Comparison of ENCODE assay signal across 26 mouse cellular contexts in genomic region chr6:40217154-40217553, GRCm38 (mm10).
DNase-seq lines count a peak whose midpoint lies in the region; ATAC-seq and TF ChIP-seq lines count a peak whose summit lies in the region.
"Had no signal": no experiment of that assay in that cellular context is flagged by ENCODE, and none has a peak within 500 bp of the region (broad histone marks: within the 10 kb centered on the region; RNA-seq: fewer than 3 reads in every experiment).

No protein-coding gene starts in this region.

- H3K4me2 ChIP-seq in hindbrain, postnatal 0 days (ENCODE audit: low read depth, low read length): no peak overlapping the region
- H3K4me2 ChIP-seq in hindbrain, embryonic 11.5 days (replicated peaks; ENCODE audit: low read depth, low read length): no peak overlapping the region
- H3K4me2 ChIP-seq in heart, embryonic 12.5 days: no peak overlapping the region
- H3K4me2 ChIP-seq: embryonic facial prominence, embryonic 13.5 days; hindbrain, embryonic 14.5 days; intestine, embryonic 15.5 days; neural tube, embryonic 15.5 days had no signal

- no peaks in the 10 kb centered on the region for H3K27me3 ChIP-seq in hindbrain, postnatal 0 days (ENCODE audit: insufficient read depth, low read length)
- H3K27me3 ChIP-seq in hindbrain, embryonic 11.5 days (ENCODE audit: control insufficient read depth, insufficient read depth, low read length): no peaks in the 10 kb centered on the region
- H3K27me3 ChIP-seq in heart, embryonic 12.5 days (replicated peaks): no peaks in the 10 kb centered on the region
- H3K27me3 ChIP-seq: embryonic facial prominence, embryonic 13.5 days; intestine, embryonic 15.5 days; neural tube, embryonic 15.5 days had no signal

- ATAC-seq in hindbrain, postnatal 0 days: no peak; the same call in 1 of the 2 replicates
- ATAC-seq in hindbrain, embryonic 11.5 days (ENCODE audit: low FRiP score): no peak
- no peak for ATAC-seq in heart, embryonic 12.5 days (ENCODE audit: insufficient number of reproducible peaks, low FRiP score)
- ATAC-seq: forebrain, embryonic 16.5 days; intestine, embryonic 15.5 days had no signal

- no peak for DNase-seq in hindbrain, postnatal 0 days (ENCODE audit: low spot score)
- DNase-seq in hindbrain, embryonic 11.5 days (ENCODE audit: low spot score): no peak
- peak; percentile 39 to 40 for DNase-seq in cerebellum, adult 18-20 months
- peak; percentile 50 for DNase-seq in cerebellum, adult 9-11 months
- no peak for DNase-seq in thymus, postnatal 36 days
- DNase-seq in urinary bladder, postnatal 36 days (ENCODE audit: low spot score in 2 of 2): no peak
- DNase-seq: adrenal gland, postnatal 25 days; B cell, adult 2 months; heart, postnatal 14 days; kidney, adult 2 months; kidney, postnatal 36 days; liver; lung, adult 2 months; lung, postnatal 10 days; midbrain, embryonic 14.5 days; retina, postnatal 1 day; right cerebral cortex, postnatal 14 days had no signal

- WGBS in hindbrain, postnatal 0 days: 81% methylated on average over 12 of the region's 12 CpGs
- WGBS in hindbrain, embryonic 11.5 days: 96% methylated on average over 12 of the region's 12 CpGs
- WGBS in heart, embryonic 12.5 days: 94% methylated on average over 12 of the region's 12 CpGs

- peaks cover 4% of the 10 kb centered on the region; the same call in 1 of the 2 replicates for H3K4me1 ChIP-seq in hindbrain, postnatal 0 days (ENCODE audit: insufficient read depth, low read length)
- no peaks in the 10 kb centered on the region for H3K4me1 ChIP-seq in hindbrain, embryonic 11.5 days (replicated peaks; ENCODE audit: control insufficient read depth, insufficient read depth, low read length)
- H3K4me1 ChIP-seq in heart, embryonic 12.5 days (replicated peaks): no peaks in the 10 kb centered on the region
- H3K4me1 ChIP-seq: embryonic facial prominence, embryonic 13.5 days; intestine, embryonic 15.5 days had no signal

- no peak overlapping the region for H3K9ac ChIP-seq in hindbrain, postnatal 0 days (replicated peaks; ENCODE audit: low read length)
- no peak overlapping the region for H3K9ac ChIP-seq in hindbrain, embryonic 11.5 days (ENCODE audit: low read depth, low read length)
- H3K9ac ChIP-seq in heart, embryonic 12.5 days: no peak overlapping the region
- H3K9ac ChIP-seq: embryonic facial prominence, embryonic 13.5 days; hindbrain, embryonic 14.5 days; intestine, embryonic 15.5 days; liver, embryonic 14.5 days; neural tube, embryonic 15.5 days had no signal

- H3K9me3 ChIP-seq in hindbrain, postnatal 0 days (ENCODE audit: low read length): no peaks in the 10 kb centered on the region
- no peaks in the 10 kb centered on the region for H3K9me3 ChIP-seq in hindbrain, embryonic 11.5 days (ENCODE audit: control insufficient read depth, low read length)
- H3K9me3 ChIP-seq in heart, embryonic 12.5 days (replicated peaks): no peaks in the 10 kb centered on the region
- H3K9me3 ChIP-seq: embryonic facial prominence, embryonic 13.5 days; intestine, embryonic 15.5 days; neural tube, embryonic 15.5 days had no signal

- no peaks in the 10 kb centered on the region for H3K36me3 ChIP-seq in hindbrain, postnatal 0 days (ENCODE audit: insufficient read depth, low read length)
- no peaks in the 10 kb centered on the region for H3K36me3 ChIP-seq in hindbrain, embryonic 11.5 days (ENCODE audit: control insufficient read depth, insufficient read depth, low read length)
- H3K36me3 ChIP-seq in heart, embryonic 12.5 days: no peaks in the 10 kb centered on the region
- H3K36me3 ChIP-seq: embryonic facial prominence, embryonic 13.5 days; intestine, embryonic 15.5 days; neural tube, embryonic 15.5 days had no signal

- H3K27ac ChIP-seq in hindbrain, postnatal 0 days: peak overlapping the region; percentile 4; the same call in 1 of the 2 replicates
- no peak overlapping the region for H3K27ac ChIP-seq in hindbrain, embryonic 11.5 days (ENCODE audit: low read depth, low read length)
- no peak overlapping the region for H3K27ac ChIP-seq in heart, embryonic 12.5 days (ENCODE audit: poor library complexity, severe bottlenecking)
- H3K27ac ChIP-seq: embryonic facial prominence, embryonic 13.5 days; hindbrain, embryonic 14.5 days; intestine, embryonic 15.5 days; liver, embryonic 14.5 days; macrophage; neural tube, embryonic 15.5 days had no signal

- TF ChIP-seq CTCF in hindbrain, postnatal 0 days (IDR thresholded peaks at IDR 0.05; ENCODE audit: low read depth): no peak

- H3K4me3 ChIP-seq in hindbrain, postnatal 0 days (ENCODE audit: low read length): no peak overlapping the region
- H3K4me3 ChIP-seq in hindbrain, embryonic 11.5 days (ENCODE audit: low read depth, low read length): no peak overlapping the region
- no peak overlapping the region for H3K4me3 ChIP-seq in heart, embryonic 12.5 days
- H3K4me3 ChIP-seq: embryonic facial prominence, embryonic 13.5 days; erythroblast, embryonic 14.5 days; intestine, embryonic 15.5 days; neural tube, embryonic 15.5 days had no signal

Comparison
In these comparisons a context has a peak if more than half of its experiments do, and no peak if none do; other contexts are left out.
1. DNase-seq: peak in cerebellum, adult 18-20 months (2 of 2) and cerebellum, adult 9-11 months (single experiment); none in hindbrain, postnatal 0 days (single experiment), hindbrain, embryonic 11.5 days (single experiment), thymus, postnatal 36 days (0 of 2) and urinary bladder, postnatal 36 days (0 of 2).